Mouse (Mus musculus): ENCODE results near the gene Pcdh7.
"Not testable (repeated sequence)": the region's sequence is repeated elsewhere in the genome, so short reads cannot be mapped to it uniquely, and the experiment has no call there.

Pcdh7 gene

DNA sequence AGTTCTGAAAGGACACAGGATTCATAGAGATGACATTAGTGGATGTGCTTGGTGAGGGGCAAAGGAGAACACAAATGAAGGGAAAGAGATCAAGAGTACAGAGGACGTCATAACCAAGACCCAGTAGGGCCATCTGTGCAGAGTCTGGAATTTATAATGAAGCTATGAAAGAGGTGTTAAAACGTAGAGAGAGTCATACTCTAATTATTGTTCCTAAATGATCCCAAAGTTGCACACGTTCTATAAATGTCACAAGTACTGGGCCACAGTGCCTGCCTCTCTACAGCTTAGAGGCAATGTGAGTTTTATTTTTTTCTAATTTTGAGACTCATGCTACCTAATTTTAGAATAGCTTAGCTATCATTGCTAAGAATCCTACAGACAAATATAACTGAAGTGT lies 400.1 kb downstream of the Pcdh7 start:
- no peak for DNase-seq (ENCODE audit: low read depth, low spot score)

DNA sequence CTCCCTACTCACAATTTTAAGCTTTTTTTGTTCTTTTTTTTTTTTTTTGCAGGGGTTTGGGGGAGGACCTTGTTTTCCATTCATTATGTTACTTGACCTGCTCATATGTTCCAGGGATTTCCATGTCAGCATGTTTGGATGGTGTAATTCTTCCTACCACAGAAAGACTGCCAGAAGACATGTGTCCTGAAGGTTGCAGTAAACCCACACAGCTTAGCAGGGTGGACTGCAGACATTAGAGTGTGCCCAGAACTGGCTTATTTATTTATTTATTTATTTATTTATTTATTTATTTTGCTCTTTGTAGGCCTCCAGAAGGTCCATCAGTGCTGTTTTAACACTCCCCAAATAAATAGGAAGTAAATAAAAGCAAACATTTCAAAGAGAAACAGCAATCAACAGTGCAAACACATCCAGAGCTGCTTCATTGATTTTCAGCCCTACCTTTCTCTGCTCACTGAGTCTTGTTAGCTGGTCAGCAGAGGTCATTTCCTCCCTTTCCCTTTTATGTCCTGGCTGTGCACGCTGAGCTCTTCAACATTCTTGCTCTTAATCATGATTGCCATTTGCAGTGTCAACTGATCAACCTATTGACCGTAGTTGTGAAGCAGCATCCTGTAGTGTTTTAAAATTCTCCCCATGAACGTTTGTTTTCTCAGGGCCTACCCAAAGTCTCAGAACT lies 401.3 kb downstream of the Pcdh7 start:
- no peak for DNase-seq (ENCODE audit: low read depth, low spot score)

DNA sequence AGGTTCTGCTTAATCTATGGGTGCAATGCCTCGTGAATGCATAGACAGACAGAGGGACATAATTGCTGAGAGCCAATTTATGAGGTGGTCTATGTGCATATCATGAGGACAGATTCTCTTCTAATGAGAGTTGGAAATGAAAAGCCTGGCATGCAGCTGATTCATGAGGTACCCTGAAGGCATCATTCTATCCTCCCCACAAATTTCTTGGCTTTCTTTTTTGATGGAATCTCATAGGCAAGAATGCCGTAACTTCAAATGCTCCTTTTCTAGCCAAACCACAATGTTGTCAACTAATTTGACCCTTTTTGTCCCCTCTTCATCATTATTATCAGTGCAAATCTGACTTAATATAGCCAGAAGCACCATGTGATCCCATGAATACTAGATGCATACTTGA lies 426.1 kb downstream of the Pcdh7 start:
- DNase-seq (ENCODE audit: low read depth, low spot score): no peak

DNA sequence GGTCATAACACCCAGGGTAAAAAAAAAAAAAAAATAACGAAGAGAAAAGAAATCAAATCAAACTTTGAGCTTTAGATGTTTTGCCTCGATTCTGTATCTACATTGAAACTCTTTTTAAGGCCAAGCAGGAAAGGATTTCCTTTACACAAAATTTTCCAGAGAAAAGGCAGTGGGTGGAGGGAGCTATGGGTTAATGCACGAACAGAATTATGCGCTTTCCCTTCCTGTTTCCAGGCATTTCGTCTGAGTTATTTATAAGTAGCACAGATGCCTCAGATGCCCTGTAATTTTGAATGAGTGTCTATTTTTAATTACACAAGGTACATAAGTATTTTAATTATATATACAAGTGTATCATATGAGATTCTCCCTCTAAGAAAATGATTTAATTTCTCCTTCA lies 436.2 kb downstream of the Pcdh7 start:
- DNase-seq (ENCODE audit: low read depth, low spot score): no peak

- no peak for DNase-seq (ENCODE audit: low read depth, low spot score)
Measured at GRCm38 (mm10) chr5:58172218-58172617, 454.5 kb downstream of the Pcdh7 start.

DNA sequence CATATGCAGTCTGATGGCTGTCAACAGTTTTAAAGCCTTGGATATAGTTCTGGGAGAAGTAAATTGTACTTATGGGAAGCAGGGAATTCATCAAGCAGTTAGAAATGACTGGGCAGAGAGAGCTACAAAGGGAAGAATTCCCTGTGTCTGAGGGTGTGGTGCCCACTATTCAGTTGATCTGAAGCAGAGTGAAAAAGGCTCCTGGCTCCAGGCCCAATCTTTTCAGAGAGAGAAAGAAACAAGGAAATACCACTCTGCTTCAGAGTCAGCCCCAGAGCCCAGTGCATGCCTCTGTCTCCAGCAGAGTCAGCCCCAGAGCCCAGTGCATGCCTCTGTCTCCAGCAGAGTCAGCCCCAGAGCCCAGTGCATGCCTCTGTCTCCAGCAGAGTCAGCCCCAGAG lies 456.6 kb downstream of the Pcdh7 start:
- DNase-seq (ENCODE audit: low read depth, low spot score): not testable (repeated sequence)

DNA sequence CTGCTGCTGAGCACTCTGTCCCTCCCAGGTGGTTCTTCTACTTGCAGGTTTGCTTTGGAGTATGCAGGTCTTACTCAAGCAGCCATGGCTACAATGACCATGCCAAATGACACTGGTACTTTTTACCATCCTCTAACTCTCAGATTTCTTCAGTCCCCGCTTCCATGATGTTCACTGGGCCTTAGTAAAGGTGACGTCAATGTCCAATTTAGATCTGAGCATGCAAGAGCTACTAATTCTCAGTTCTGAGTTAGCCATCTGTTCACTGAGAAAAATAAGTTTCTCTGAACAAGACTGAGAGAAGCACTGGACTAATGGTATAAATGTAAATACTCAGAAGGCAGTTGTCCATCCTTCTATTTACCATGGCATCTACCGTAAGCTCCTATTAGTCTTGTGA lies 457.8 kb downstream of the Pcdh7 start:
- DNase-seq (ENCODE audit: low read depth, low spot score): no peak

Data from skeletal muscle tissue, adult 2 months (tissue).